16 mouse cellular contexts compared by ENCODE assay signal in the genomic region with DNA sequence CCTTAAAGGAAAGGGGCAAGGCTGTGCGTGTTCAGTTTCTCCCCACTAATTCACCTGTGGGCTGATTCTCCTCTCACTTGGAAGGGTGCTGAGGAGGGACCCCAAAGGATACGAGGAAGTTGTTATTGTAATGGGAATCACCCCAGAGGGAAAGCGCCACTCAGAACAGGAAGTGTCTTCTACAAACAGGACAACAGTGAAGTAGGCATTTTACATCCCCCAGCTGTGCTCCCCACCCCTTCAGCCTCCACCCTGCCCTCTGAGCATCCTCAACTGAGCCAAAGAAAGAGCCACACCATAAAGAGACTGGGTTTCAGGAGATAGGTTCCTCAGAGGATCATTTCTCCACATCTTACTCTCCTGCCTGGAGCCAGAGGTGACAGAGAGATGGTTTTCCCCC.
A peak's percentile ranks its signal among the peaks of the same experiment; 100 is the strongest.
DNase-seq lines count a peak whose midpoint lies in the region; ATAC-seq and TF ChIP-seq lines count a peak whose summit lies in the region.
"Had no signal": no experiment of that assay in that cellular context is flagged by ENCODE, and none has a peak within 500 bp of the region (broad histone marks: within the 10 kb centered on the region; RNA-seq: fewer than 3 reads in every experiment).

No protein-coding gene starts in this region.

- H3K9me3 ChIP-seq in forebrain, embryonic 10.5 days: no peaks in the 10 kb centered on the region
- H3K9me3 ChIP-seq in forebrain, embryonic 14.5 days (replicated peaks; ENCODE audit: control insufficient read depth, low read length): no peaks in the 10 kb centered on the region
- no peaks in the 10 kb centered on the region for H3K9me3 ChIP-seq in limb, embryonic 15.5 days
- H3K9me3 ChIP-seq: forebrain, embryonic 15.5 days; liver, embryonic 15.5 days; midbrain, embryonic 12.5 days had no signal

- no peak for ATAC-seq in forebrain, embryonic 14.5 days
- ATAC-seq in limb, embryonic 15.5 days (ENCODE audit: insufficient number of reproducible peaks, low FRiP score, low TSS enrichment, low read depth): no peak
- ATAC-seq: forebrain, embryonic 15.5 days had no signal

- no peak overlapping the region for H3K4me3 ChIP-seq in forebrain, embryonic 10.5 days
- no peak overlapping the region for H3K4me3 ChIP-seq in forebrain, embryonic 14.5 days (ENCODE audit: low read depth, low read length)
- no peak overlapping the region for H3K4me3 ChIP-seq in left cerebral cortex, adult 2 months
- no peak overlapping the region for H3K4me3 ChIP-seq in limb, embryonic 15.5 days
- H3K4me3 ChIP-seq: forebrain, embryonic 15.5 days; liver, embryonic 15.5 days; midbrain, embryonic 12.5 days had no signal

- intact Hi-C loops in left cerebral cortex, adult 2 months (cut with DNase I): no loop called here

- no peak overlapping the region for H3K9ac ChIP-seq in forebrain, embryonic 14.5 days (ENCODE audit: low read length)
- no peak overlapping the region for H3K9ac ChIP-seq in limb, embryonic 15.5 days
- H3K9ac ChIP-seq: forebrain, embryonic 15.5 days; liver, embryonic 15.5 days; midbrain, embryonic 12.5 days had no signal

- no peak overlapping the region for H3K4me2 ChIP-seq in forebrain, embryonic 14.5 days (ENCODE audit: low read length)
- H3K4me2 ChIP-seq in limb, embryonic 15.5 days: no peak overlapping the region
- H3K4me2 ChIP-seq: forebrain, embryonic 15.5 days; liver, embryonic 15.5 days; midbrain, embryonic 12.5 days had no signal

- H3K27ac ChIP-seq in forebrain, embryonic 10.5 days: peak overlapping the region; percentile 45
- H3K27ac ChIP-seq in forebrain, embryonic 14.5 days (ENCODE audit: low read depth, low read length): no peak overlapping the region
- H3K27ac ChIP-seq in left cerebral cortex, adult 2 months: peak overlapping the region; percentile 11; the same call in 1 of the 2 replicates
- H3K27ac ChIP-seq in limb, embryonic 15.5 days: peak overlapping the region; percentile 57; the same call in 1 of the 2 replicates
- H3K27ac ChIP-seq: forebrain, embryonic 15.5 days; kidney, postnatal 0 days; liver, embryonic 15.5 days; midbrain, embryonic 12.5 days had no signal

- WGBS in forebrain, embryonic 10.5 days: 79% methylated on average over 3 of the region's 3 CpGs
- WGBS in forebrain, embryonic 14.5 days: 84% methylated on average over 3 of the region's 3 CpGs
- WGBS in limb, embryonic 15.5 days: 78% methylated on average over 3 of the region's 3 CpGs

- peaks cover 49% of the 10 kb centered on the region for H3K4me1 ChIP-seq in forebrain, embryonic 10.5 days
- peaks cover 5% of the 10 kb centered on the region; the same call in 1 of the 2 replicates for H3K4me1 ChIP-seq in forebrain, embryonic 14.5 days (ENCODE audit: control insufficient read depth, insufficient read depth, low read length)
- H3K4me1 ChIP-seq in limb, embryonic 15.5 days: peaks cover 45% of the 10 kb centered on the region

- TF ChIP-seq CTCF in left cerebral cortex, adult 2 months (IDR thresholded peaks at IDR 0.05): no peak

- no peak for DNase-seq in forebrain, embryonic 10.5 days (ENCODE audit: extremely low spot score, low spot score)
- DNase-seq in forebrain, embryonic 14.5 days (ENCODE audit: low spot score): no peak
- DNase-seq in left cerebral cortex, adult 2 months (ENCODE audit: extremely low spot score in 1 of 2, low spot score in 2 of 2): no peak
- DNase-seq in left cerebral cortex, adult 18-20 months (ENCODE audit: low spot score in 2 of 2): no peak
- DNase-seq in thymus, postnatal 14 days: peak; percentile 47
- no peak for DNase-seq in cerebellum, adult 9-11 months
- no peak for DNase-seq in cerebellum, adult 11-12 months
- DNase-seq: adrenal gland, postnatal 14 days; cerebellum, adult 2 months; heart, postnatal 14 days; left cerebral cortex, postnatal 4 days had no signal

- H3K27me3 ChIP-seq in forebrain, embryonic 10.5 days (ENCODE audit: poor library complexity, severe bottlenecking): no peaks in the 10 kb centered on the region
- no peaks in the 10 kb centered on the region for H3K27me3 ChIP-seq in forebrain, embryonic 14.5 days (replicated peaks; ENCODE audit: control insufficient read depth, insufficient read depth, low read length)
- H3K27me3 ChIP-seq in limb, embryonic 15.5 days: no peaks in the 10 kb centered on the region
- H3K27me3 ChIP-seq: forebrain, embryonic 15.5 days; liver, embryonic 15.5 days; midbrain, embryonic 12.5 days had no signal

- H3K36me3 ChIP-seq in forebrain, embryonic 10.5 days (replicated peaks): no peaks in the 10 kb centered on the region
- H3K36me3 ChIP-seq in forebrain, embryonic 14.5 days (ENCODE audit: control insufficient read depth, insufficient read depth, low read length): no peaks in the 10 kb centered on the region
- H3K36me3 ChIP-seq in limb, embryonic 15.5 days: no peaks in the 10 kb centered on the region
- H3K36me3 ChIP-seq: forebrain, embryonic 15.5 days; liver, embryonic 15.5 days; midbrain, embryonic 12.5 days had no signal
